Comparison of ENCODE assay signal across 9 mouse cellular contexts in genomic region chr13:107449598-107450179, GRCm38 (mm10).
A peak's percentile ranks its signal among the peaks of the same experiment; 100 is the strongest.
DNase-seq lines count a peak whose midpoint lies in the region; ATAC-seq and TF ChIP-seq lines count a peak whose summit lies in the region.
"Had no signal": no experiment of that assay in that cellular context is flagged by ENCODE, and none has a peak within 500 bp of the region (broad histone marks: within the 10 kb centered on the region; RNA-seq: fewer than 3 reads in every experiment).

No protein-coding gene starts in this region.

- H3K4me2 ChIP-seq in heart, embryonic 11.5 days, result no peak overlapping the region
- peak overlapping the region; percentile 20; the same call in 1 of the 2 replicates for H3K4me2 ChIP-seq in forebrain, embryonic 14.5 days (ENCODE audit: low read length)
- H3K4me2 ChIP-seq: neural tube, embryonic 12.5 days had no signal

- no peak for TF ChIP-seq EP300 in heart, adult 2 months (IDR thresholded peaks at IDR 0.05; ENCODE audit: insufficient read depth, low read depth, low read length)

- DNase-seq in heart, adult 2 months, result peak; percentile 48 to 54
- DNase-seq in adipocyte (ENCODE audit: low spot score), result peak; percentile 38
- peak; percentile 88 for DNase-seq in forebrain, embryonic 14.5 days (ENCODE audit: low spot score)
- peak; percentile 49 to 76 for DNase-seq in left cerebral cortex, adult 9 months (ENCODE audit: low spot score in 2 of 2)
- peak; percentile 66 for DNase-seq in right cerebral cortex, postnatal 25 days
- no peak for DNase-seq in thymus, postnatal 14 days

- H3K9me3 ChIP-seq in heart, embryonic 11.5 days (replicated peaks; ENCODE audit: control insufficient read depth, low read length), result 0 out of 2 replicates have a peak, but pooled peaks cover 2% of the 10 kb centered on the region
- H3K9me3 ChIP-seq in forebrain, embryonic 14.5 days (replicated peaks; ENCODE audit: control insufficient read depth, low read length), result no peaks in the 10 kb centered on the region

- no peak for TF ChIP-seq POLR2A in heart, adult 2 months (IDR thresholded peaks at IDR 0.05; ENCODE audit: insufficient read depth, low read depth, low read length)

- H3K4me3 ChIP-seq in heart, adult 2 months, result peak overlapping the region; percentile 13; the same call in 1 of the 2 replicates
- no peak overlapping the region for H3K4me3 ChIP-seq in heart, embryonic 11.5 days (ENCODE audit: low read depth, low read length)
- H3K4me3 ChIP-seq in forebrain, embryonic 14.5 days (ENCODE audit: low read depth, low read length), result no peak overlapping the region
- H3K4me3 ChIP-seq: neural tube, embryonic 12.5 days had no signal

- H3K79me2 ChIP-seq in heart, adult 2 months (replicated peaks; ENCODE audit: control insufficient read depth, insufficient read depth, low read length), result no peaks in the 10 kb centered on the region

- no peaks in the 10 kb centered on the region for H3K27me3 ChIP-seq in heart, adult 2 months (ENCODE audit: control insufficient read depth, insufficient read depth, low read length)
- H3K27me3 ChIP-seq in heart, embryonic 11.5 days (ENCODE audit: control insufficient read depth, insufficient read depth, low read length), result no peaks in the 10 kb centered on the region
- H3K27me3 ChIP-seq in forebrain, embryonic 14.5 days (replicated peaks; ENCODE audit: control insufficient read depth, insufficient read depth, low read length), result no peaks in the 10 kb centered on the region
- H3K27me3 ChIP-seq: neural tube, embryonic 12.5 days had no signal

- H3K9ac ChIP-seq in heart, adult 2 months (ENCODE audit: low read depth, low read length), result no peak overlapping the region
- no peak overlapping the region for H3K9ac ChIP-seq in heart, embryonic 11.5 days (ENCODE audit: low read depth, low read length)
- H3K9ac ChIP-seq in forebrain, embryonic 14.5 days (ENCODE audit: low read length), result no peak overlapping the region
- H3K9ac ChIP-seq: neural tube, embryonic 12.5 days had no signal

- 38% methylated on average over 11 of the region's 11 CpGs for WGBS in heart, adult 2 months
- WGBS in heart, embryonic 11.5 days (ENCODE audit: insufficient replicate concordance), result 75% methylated on average over 11 of the region's 11 CpGs
- 57% methylated on average over 11 of the region's 11 CpGs for WGBS in forebrain, embryonic 14.5 days

- ATAC-seq in heart, embryonic 11.5 days (replicated peaks; ENCODE audit: insufficient number of reproducible peaks, low FRiP score, low TSS enrichment), result no peak
- peak; percentile 94 for ATAC-seq in forebrain, embryonic 14.5 days
- ATAC-seq in hematopoietic stem cell, adult 5-6 weeks (replicated peaks in 1 of 2; ENCODE audit: insufficient read depth in 1 of 2, low FRiP score in 2 of 2, low TSS enrichment in 1 of 2, low read depth in 1 of 2, poor library complexity in 2 of 2, severe bottlenecking in 2 of 2), result peak; percentile 76 to 84

- no peak for TF ChIP-seq CTCF in heart, adult 2 months (IDR thresholded peaks at IDR 0.05)

- intact Hi-C loops in heart, adult 2 months (cut with DNase I), result no loop called here

- H3K4me1 ChIP-seq in heart, adult 2 months (ENCODE audit: control insufficient read depth, insufficient read depth, low read length), result peaks cover 1% of the 10 kb centered on the region; the same call in 1 of the 2 replicates
- H3K4me1 ChIP-seq in heart, embryonic 11.5 days (ENCODE audit: control insufficient read depth, insufficient read depth, low read length), result no peaks in the 10 kb centered on the region
- no peaks in the 10 kb centered on the region for H3K4me1 ChIP-seq in forebrain, embryonic 14.5 days (ENCODE audit: control insufficient read depth, insufficient read depth, low read length)
- H3K4me1 ChIP-seq: neural tube, embryonic 12.5 days had no signal

- no peaks in the 10 kb centered on the region for H3K36me3 ChIP-seq in heart, adult 2 months (ENCODE audit: control insufficient read depth, insufficient read depth, low read length)
- no peaks in the 10 kb centered on the region for H3K36me3 ChIP-seq in heart, embryonic 11.5 days (ENCODE audit: control insufficient read depth, insufficient read depth, low read length)
- no peaks in the 10 kb centered on the region for H3K36me3 ChIP-seq in forebrain, embryonic 14.5 days (ENCODE audit: control insufficient read depth, insufficient read depth, low read length)
- H3K36me3 ChIP-seq: neural tube, embryonic 12.5 days had no signal

- peak overlapping the region; percentile 38 for H3K27ac ChIP-seq in heart, adult 2 months
- H3K27ac ChIP-seq in heart, embryonic 11.5 days (ENCODE audit: low read depth, low read length), result no peak overlapping the region
- no peak overlapping the region for H3K27ac ChIP-seq in forebrain, embryonic 14.5 days (ENCODE audit: low read depth, low read length)
- H3K27ac ChIP-seq: neural tube, embryonic 12.5 days had no signal
